Mouse (Mus musculus) hindbrain, embryonic 16.5 days (tissue): ENCODE data around the gene Cers3. TPM values are rescaled to one million over a fixed set of nuclear protein-coding genes. Genes with fewer than 3 reads are reported as not detected.

ENCODE experiments used
- ATAC-seq: fragments of 200-750 bp; cut with Nextera tagmentation; 2 replicates; pipeline ENCODE4 v1.8.0; 2017; ENCODE audit warnings: moderate TSS enrichment, moderate library complexity
- H3K27ac ChIP-seq: fragments of 300-500 bp; sonication (generic); 2 replicates; pipeline ENCODE4 v1.5.1; 2014; ENCODE audit warnings: low read depth, mild to moderate bottlenecking, control low read depth, low read length, moderate library complexity
- H3K27me3 ChIP-seq: fragments of 300-500 bp; sonication (generic); replicated peaks from 2 replicates; pipeline ENCODE4 v1.6.1; 2014; ENCODE audit warnings: low read length; ENCODE audit not compliant: control insufficient read depth, insufficient read depth
- H3K36me3 ChIP-seq: fragments of 300-500 bp; sonication (generic); 2 replicates; pipeline ENCODE4 v1.6.1; 2014; ENCODE audit warnings: mild to moderate bottlenecking, low read length, moderate library complexity, mixed read lengths; ENCODE audit not compliant: control insufficient read depth, insufficient read depth
- H3K4me1 ChIP-seq: fragments of 300-500 bp; sonication (generic); 2 replicates; pipeline ENCODE4 v1.6.1; 2014; ENCODE audit warnings: low read depth, low read length; ENCODE audit not compliant: control insufficient read depth, insufficient read depth
- H3K4me2 ChIP-seq: fragments of 300-500 bp; sonication (generic); 2 replicates; pipeline ENCODE4 v1.6.1; 2014; ENCODE audit warnings: mild to moderate bottlenecking, low read length, control low read depth, moderate library complexity
- H3K4me3 ChIP-seq: fragments of 300-500 bp; sonication (generic); 2 replicates; pipeline ENCODE4 v1.5.1; 2014; ENCODE audit warnings: mild to moderate bottlenecking, low read length, control low read depth, moderate library complexity
- H3K9ac ChIP-seq: fragments of 300-500 bp; sonication (generic); 2 replicates; pipeline ENCODE4 v1.6.1; 2014; ENCODE audit warnings: low read depth, mild to moderate bottlenecking, control low read depth, low read length, moderate library complexity
- H3K9me3 ChIP-seq: fragments of 300-500 bp; sonication (generic); 2 replicates; pipeline ENCODE4 v1.6.1; 2014; ENCODE audit warnings: mild to moderate bottlenecking, low read length, moderate library complexity; ENCODE audit not compliant: control insufficient read depth
- WGBS: fragments of 180-500 bp; shearing (Covaris S2); extraction: QIAGEN DNeasy Blood & Tissue Kit; methylation state at CpG from one replicate; pipeline ENCODE4 v1.1.7; 2014; 5-methylcytosine and 5-hydroxymethylcytosine counted together
- polyA plus RNA-seq: library from polyadenylated mRNA; unstranded; fragments of >200 nt; fragmentation: Nextera tagmentation; extraction: Ambion mirVana; gene quantifications from 2 replicates; pipeline ENCODE4 v1.2.1, GENCODE M21; 2015

Gene Cers3
- polyA plus RNA-seq, 1 experiment from 2014 or later: 0.40 TPM

DNA sequence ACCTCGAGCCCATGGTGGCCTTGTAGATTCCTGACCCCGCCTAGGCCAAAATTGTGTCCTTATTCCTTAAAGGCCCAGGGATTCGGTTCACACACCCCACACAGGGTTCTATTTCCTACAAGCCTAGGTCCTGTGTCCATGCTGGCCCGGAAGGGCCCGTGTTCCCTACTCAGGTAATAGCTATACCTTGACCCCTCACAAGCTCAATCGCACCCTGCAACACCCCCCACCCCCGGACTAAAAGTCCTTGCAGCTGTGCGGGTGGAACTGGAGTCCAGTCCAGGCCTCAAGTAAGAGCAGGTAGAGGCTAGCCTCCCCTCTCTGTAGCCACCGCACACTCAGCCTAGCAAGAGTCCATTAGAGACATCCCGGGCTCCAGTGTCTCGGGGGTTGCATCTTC, 9.4 kb upstream of the Cers3 start:
- H3K4me1 ChIP-seq: no peaks in the 10 kb centered on the region
- H3K36me3 ChIP-seq: no peaks in the 10 kb centered on the region
- no peaks in the 10 kb centered on the region for H3K9me3 ChIP-seq
- H3K27ac ChIP-seq: no peak overlapping the region
- no peak overlapping the region for H3K4me3 ChIP-seq
- H3K27me3 ChIP-seq: no peaks in the 10 kb centered on the region
- H3K4me2 ChIP-seq: no peak overlapping the region
- WGBS: 93% methylated on average over 11 of the region's 11 CpGs
- H3K9ac ChIP-seq: no peak overlapping the region
- ATAC-seq: no peak

- no peak for ATAC-seq
- Histone ChIP-seq H3K27me3 (no peaks in the 10 kb centered on the region), H3K4me1 (no peaks in the 10 kb centered on the region), H3K4me3 (no peak overlapping the region), H3K9me3 (no peaks in the 10 kb centered on the region), H3K36me3 (no peaks in the 10 kb centered on the region), H3K27ac (no peak overlapping the region), H3K4me2 (no peak overlapping the region), H3K9ac (no peak overlapping the region)
- WGBS: 97% methylated on average over 4 of the region's 4 CpGs
Measured at GRCm38 (mm10) chr7:66734466-66734865, 8.8 kb upstream of the Cers3 start.

GRCm38 (mm10) chr7:66734993-66735392, 8.3 kb upstream of the Cers3 start:
- 90% methylated on average over 6 of the region's 6 CpGs for WGBS
- no peak for ATAC-seq
- no peaks in the 10 kb centered on the region for H3K36me3 ChIP-seq

GRCm38 (mm10) chr7:66737418-66737817, 5.9 kb upstream of the Cers3 start:
- H3K27me3 ChIP-seq: no peaks in the 10 kb centered on the region
- no peak overlapping the region for H3K27ac ChIP-seq
- no peak for ATAC-seq
- no peak overlapping the region for H3K4me2 ChIP-seq
- no peaks in the 10 kb centered on the region for H3K9me3 ChIP-seq
- no peak overlapping the region for H3K9ac ChIP-seq
- no peak overlapping the region for H3K4me3 ChIP-seq
- H3K36me3 ChIP-seq: no peaks in the 10 kb centered on the region
- 94% methylated on average over 4 of the region's 4 CpGs for WGBS
- no peaks in the 10 kb centered on the region for H3K4me1 ChIP-seq

More at GRCm38 (mm10) chr7:66734993-66735392, 8.3 kb upstream of the Cers3 start:
- no peak overlapping the region for H3K4me3 ChIP-seq
- no peaks in the 10 kb centered on the region for H3K27me3 ChIP-seq
- no peak overlapping the region for H3K9ac ChIP-seq
- H3K27ac ChIP-seq: no peak overlapping the region
- no peak overlapping the region for H3K4me2 ChIP-seq
- no peaks in the 10 kb centered on the region for H3K4me1 ChIP-seq
- H3K9me3 ChIP-seq: no peaks in the 10 kb centered on the region

GRCm38 (mm10) chr7:66741008-66741407, 2.3 kb upstream of the Cers3 start:
- no peak for ATAC-seq
- no peaks in the 10 kb centered on the region for H3K9me3 ChIP-seq
- no peaks in the 10 kb centered on the region for H3K4me1 ChIP-seq
- H3K9ac ChIP-seq: no peak overlapping the region
- 66% methylated on average over 5 of the region's 5 CpGs for WGBS
- H3K27ac ChIP-seq: no peak overlapping the region; the same call in 1 of the 2 replicates
- H3K4me2 ChIP-seq: no peak overlapping the region
- no peak overlapping the region for H3K4me3 ChIP-seq
- no peaks in the 10 kb centered on the region for H3K27me3 ChIP-seq
- no peaks in the 10 kb centered on the region for H3K36me3 ChIP-seq

DNA sequence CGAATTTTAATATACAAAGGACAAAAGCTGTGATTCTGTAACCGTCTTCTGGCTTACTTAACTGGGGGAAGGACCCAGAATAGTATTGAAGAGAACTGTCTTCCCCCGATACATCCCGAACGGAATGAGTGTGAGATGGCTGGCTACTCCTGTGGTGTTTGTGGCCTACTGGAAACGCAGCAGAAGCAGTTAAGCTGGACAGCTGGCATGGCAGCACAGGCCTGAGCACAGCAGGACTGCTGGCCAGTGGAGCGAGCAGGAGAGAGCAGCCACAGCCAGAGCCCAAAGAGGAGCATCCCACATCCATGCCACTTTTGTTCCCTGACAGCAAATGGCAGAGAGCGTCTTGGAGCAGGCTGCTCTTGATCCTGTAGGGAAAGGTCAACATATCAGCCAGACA, 1.9 kb upstream of the Cers3 start:
- Histone ChIP-seq H3K4me2 (no peak overlapping the region), H3K4me1 (no peaks in the 10 kb centered on the region), H3K9ac (no peak overlapping the region), H3K4me3 (no peak overlapping the region), H3K27ac (no peak overlapping the region), H3K9me3 (no peaks in the 10 kb centered on the region), H3K36me3 (no peaks in the 10 kb centered on the region), H3K27me3 (no peaks in the 10 kb centered on the region)
- ATAC-seq: peak; percentile 77; the same call in 1 of the 2 replicates
- WGBS: 56% methylated on average over 8 of the region's 8 CpGs

GRCm38 (mm10) chr7:66746972-66747371, 3.7 kb downstream of the Cers3 start:
- Histone ChIP-seq H3K4me3 (no peak overlapping the region), H3K27me3 (no peaks in the 10 kb centered on the region), H3K9ac (no peak overlapping the region), H3K4me1 (no peaks in the 10 kb centered on the region), H3K9me3 (no peaks in the 10 kb centered on the region), H3K27ac (no peak overlapping the region), H3K36me3 (no peaks in the 10 kb centered on the region), H3K4me2 (no peak overlapping the region)
- WGBS: 84% methylated on average over 7 of the region's 7 CpGs
- ATAC-seq: no peak

DNA sequence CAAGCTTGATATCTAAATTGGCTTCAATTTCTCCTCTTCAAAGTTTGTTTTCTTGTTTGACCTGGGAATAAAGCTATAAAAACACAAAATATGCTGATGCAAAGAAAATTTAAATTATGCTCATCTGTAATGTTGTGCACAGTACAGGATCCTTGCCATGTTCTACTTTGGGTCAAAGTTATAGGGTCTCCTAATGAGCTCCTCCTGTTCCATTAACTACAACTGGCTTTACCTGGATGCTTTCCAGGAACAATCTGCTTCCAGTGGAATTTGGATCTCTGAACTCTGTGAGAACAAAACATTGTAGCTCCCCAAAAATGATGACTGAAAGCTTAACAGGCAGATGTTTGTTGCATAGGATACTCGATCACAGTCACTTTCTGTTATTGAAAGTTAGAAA, 6.7 kb downstream of the Cers3 start:
- 83% methylated on average over 1 of the region's 1 CpGs for WGBS
- Histone ChIP-seq H3K4me1 (no peaks in the 10 kb centered on the region), H3K4me2 (no peak overlapping the region), H3K9ac (no peak overlapping the region), H3K4me3 (no peak overlapping the region), H3K27ac (no peak overlapping the region), H3K36me3 (no peaks in the 10 kb centered on the region), H3K9me3 (no peaks in the 10 kb centered on the region), H3K27me3 (no peaks in the 10 kb centered on the region)
- no peak for ATAC-seq

GRCm38 (mm10) chr7:66753816-66754215, 10.5 kb downstream of the Cers3 start:
- no peak overlapping the region for H3K4me3 ChIP-seq
- no peaks in the 10 kb centered on the region for H3K9me3 ChIP-seq
- H3K4me2 ChIP-seq: no peak overlapping the region
- no peak overlapping the region for H3K27ac ChIP-seq
- no peak for ATAC-seq
- WGBS: 89% methylated on average over 8 of the region's 8 CpGs
- H3K9ac ChIP-seq: no peak overlapping the region
- no peaks in the 10 kb centered on the region for H3K36me3 ChIP-seq
- H3K4me1 ChIP-seq: no peaks in the 10 kb centered on the region
- H3K27me3 ChIP-seq: no peaks in the 10 kb centered on the region

GRCm38 (mm10) chr7:66755611-66756010, 12.3 kb downstream of the Cers3 start:
- Histone ChIP-seq H3K36me3 (no peaks in the 10 kb centered on the region), H3K4me3 (no peak overlapping the region), H3K9ac (no peak overlapping the region), H3K27ac (no peak overlapping the region), H3K9me3 (no peaks in the 10 kb centered on the region), H3K4me1 (no peaks in the 10 kb centered on the region), H3K27me3 (no peaks in the 10 kb centered on the region), H3K4me2 (no peak overlapping the region)
- ATAC-seq: no peak
- 89% methylated on average over 7 of the region's 7 CpGs for WGBS
